Mouse (Mus musculus) hindlimb bud, embryonic 11.5 days (tissue): ENCODE measurements around the gene Ostf1.

Experiments used
- DNase-seq: peaks from one replicate; pipeline ENCODE4 v3.0.0-alpha.2; 2012; ENCODE audit warnings: low read depth, low spot score; ENCODE audit errors: extremely low spot score

Ostf1 gene

DNA sequence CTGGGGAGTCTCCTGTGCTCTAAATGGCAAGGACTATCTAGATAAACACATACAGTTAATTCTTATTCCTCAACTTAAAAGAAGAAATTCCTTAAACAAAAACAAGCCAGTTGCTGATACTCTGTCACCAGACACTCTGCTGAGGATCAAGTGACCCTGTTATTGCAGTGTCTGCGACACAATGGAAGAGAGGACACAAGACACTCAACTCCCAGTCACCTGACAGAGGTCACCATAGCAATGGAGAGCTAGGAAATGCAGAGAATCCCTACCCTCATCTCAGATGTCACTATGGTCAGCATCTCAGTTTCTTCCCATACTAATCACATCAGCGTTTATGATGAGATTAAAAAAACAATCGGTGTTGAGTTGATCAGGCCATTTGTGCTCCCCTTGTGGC lies 58.2 kb downstream of the Ostf1 start:
- DNase-seq = no peak

GRCm38 (mm10) chr19:18569496-18569895 lies 62.1 kb downstream of the Ostf1 start:
- no peak for DNase-seq

DNA sequence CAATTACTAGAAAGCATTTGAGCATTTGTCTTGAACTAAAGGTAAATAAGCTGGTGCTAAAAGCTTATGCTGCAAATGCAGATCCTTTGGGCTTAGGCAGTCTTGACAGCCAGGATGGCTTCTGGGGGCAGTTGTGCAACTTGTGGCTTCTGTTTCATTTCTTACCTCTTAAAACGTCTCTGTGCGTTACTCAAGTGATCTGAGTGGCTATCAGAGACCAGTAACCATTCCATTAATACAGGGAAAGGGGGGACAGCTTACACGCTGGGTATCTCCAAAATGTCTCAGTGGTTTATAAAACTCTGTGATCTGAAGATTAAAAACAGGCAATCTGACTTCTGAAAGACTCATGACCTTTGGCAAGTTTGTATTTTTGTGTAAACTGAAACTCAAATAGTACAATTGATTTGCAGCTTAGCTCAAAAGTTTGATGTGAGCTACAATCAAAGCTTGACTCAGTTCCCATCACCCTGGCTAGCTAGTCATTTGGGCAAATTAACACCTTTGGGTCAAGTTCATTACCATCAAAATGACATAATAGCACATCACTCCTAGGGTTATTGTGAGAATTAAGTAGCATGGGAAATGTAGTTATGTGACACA lies 62.7 kb downstream of the Ostf1 start:
- DNase-seq = no peak

GRCm38 (mm10) chr19:18567936-18568827 lies 63.4 kb downstream of the Ostf1 start:
- DNase-seq = no peak

DNA sequence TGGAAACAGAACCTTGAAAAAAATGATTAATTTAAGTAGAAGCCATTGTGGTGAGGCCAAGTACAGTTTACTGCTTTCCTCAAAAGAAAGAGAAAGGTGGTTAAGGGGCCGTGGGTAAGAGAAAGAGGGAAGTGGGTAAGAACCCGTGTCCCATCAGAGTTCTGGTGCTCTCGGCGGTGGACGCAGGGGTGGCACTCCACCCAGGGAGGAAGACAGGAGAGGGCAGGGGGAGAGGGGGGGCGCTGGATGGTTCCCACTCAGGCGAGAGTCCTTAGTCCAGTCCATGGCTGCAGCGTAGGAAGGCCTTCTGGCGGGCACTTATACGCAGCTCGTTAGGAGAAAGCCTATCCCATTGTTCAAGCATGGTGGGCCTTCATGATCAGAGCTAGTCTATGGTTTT lies 64.1 kb downstream of the Ostf1 start:
- DNase-seq = no peak

DNA sequence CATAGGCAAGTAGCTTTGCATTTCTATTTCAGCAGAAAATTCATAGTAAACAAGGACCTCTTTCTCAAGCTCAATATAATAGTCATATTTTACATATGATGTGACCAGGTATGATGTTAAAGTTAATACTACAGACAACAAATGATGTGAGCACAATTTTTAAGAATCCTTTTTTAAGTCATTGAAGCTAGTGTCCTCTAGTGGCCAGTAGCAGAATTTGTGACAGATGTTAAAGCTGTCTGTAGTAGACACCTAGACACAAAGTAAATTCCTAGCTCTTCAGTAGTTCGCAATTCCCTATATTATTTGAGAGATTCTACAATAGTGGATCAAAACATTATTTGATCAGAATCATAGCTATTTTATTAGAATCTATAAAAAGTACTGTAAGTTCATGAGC lies 73.9 kb downstream of the Ostf1 start:
- DNase-seq = no peak

DNA sequence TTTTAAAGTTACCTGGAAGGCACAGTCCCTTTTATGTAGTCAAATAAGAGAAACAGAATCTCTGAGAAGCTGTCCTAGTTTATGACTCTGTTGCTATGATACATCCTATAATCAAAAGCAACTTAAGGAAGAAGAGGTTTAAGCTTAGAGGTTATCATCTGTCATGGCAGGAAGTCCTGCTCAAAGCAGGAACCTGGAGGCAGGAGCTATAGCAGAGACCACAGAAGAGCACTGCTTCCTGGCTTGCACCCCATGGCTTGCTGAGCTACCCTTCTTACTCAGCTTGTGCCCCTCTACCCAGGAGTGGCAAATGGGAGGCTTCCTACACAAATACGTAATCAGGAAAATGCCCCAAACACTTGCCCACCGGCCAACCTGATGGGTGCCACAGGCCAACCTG lies 76.0 kb downstream of the Ostf1 start:
- no peak for DNase-seq

GRCm38 (mm10) chr19:18548668-18549067 lies 83.0 kb downstream of the Ostf1 start:
- DNase-seq = peak; percentile 56
